Mouse (Mus musculus): ENCODE results near the gene Tns1.

Tns1 gene

DNA sequence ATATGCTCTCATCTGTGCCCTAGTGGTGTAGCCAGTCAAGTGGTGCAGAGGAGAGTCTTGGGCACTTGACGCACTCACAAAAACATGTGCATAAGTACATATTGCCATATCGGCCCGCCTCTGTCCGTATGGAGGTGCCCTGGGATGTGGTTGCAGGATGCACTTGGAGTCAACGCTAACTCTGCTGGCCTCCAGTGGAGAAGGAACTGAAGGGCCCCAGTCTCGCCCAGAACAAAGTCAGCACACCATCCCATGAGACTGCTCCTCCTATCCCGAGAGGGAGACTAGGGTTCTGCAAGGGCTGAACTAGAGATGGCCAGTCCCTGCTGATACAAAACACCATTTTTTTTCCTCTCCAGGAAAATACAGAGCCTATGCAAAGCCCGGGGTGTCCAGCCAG, 1.0 kb downstream of the Tns1 start:
- DNase-seq (ENCODE audit: low read depth, low spot score): no peak

DNA sequence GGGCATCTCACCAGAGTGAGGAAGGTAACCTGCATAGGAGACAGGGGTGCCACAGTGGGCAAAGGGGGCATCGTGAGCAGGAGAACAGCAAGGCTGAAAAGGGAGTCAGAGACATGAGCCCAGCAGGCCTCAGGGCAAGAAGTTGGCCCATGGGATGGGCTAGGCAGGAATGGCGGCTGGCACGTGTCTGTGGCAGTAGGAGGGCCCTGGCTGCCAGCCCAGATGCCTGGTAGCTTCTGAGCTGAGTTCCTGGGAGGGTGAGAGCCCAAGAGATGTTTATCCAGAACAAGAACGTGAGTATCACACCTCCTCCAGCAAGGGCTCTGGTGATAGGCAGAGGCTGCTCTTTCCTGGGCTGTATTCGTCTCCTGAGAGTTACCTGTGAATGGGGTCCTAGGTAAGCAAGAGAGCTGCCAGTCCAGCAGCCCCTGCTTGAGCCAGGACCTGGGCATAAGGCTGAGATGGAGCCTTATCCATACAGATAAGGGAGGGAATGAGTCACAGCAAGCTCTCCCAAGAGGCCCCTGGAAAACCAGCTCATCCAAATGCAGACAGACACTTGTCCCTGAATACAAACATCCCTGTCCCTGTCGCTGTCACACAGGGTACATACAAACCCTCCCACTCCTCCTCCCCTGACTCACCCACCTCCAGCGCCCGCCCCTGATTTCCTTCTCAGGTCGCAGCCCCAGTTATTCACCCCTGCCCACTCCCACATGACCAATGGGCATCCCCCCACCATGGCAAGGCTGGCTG, 2.2 kb downstream of the Tns1 start:
- DNase-seq (ENCODE audit: low read depth, low spot score): no peak

DNA sequence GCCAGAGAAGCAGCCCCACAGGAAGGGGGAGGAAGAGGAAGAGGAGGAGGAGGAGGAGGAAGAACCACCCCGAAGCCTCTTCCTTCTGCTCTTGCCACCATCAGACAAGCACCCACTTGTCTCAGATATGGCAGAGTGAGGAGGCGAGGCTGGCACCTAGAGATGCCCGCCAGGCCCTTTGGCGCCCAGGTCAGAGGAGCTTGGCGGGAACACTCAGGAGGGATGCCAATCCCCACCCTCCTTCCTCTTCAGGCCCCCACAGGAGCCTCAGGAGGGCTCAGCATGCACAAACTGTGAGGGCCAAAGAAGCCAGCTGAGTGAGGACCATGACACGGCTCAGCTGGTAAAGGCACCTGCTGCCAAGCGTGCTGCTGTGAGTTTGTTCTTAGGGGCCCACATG, 3.1 kb downstream of the Tns1 start:
- DNase-seq (ENCODE audit: low read depth, low spot score): no peak

DNA sequence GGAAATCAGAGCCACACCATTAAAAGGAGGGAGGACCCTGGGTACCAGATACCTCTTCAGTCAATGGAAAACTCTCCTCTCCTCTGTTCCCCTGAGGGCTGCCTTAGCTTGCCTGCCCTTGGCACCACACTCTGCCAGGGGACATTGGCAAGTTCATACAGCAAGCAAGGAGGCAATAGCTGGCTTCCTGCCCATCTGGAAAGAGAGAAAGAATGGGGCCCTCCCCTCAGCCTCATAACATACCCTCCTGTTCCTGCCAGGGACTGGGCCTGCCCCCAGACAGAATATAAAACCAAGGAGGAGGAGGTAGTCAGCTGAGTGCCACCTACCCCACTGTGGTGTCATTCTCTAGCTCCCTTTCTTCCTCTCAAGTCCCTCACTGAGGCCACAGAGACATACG, 5.1 kb downstream of the Tns1 start:
- no peak for DNase-seq (ENCODE audit: low read depth, low spot score)

DNA sequence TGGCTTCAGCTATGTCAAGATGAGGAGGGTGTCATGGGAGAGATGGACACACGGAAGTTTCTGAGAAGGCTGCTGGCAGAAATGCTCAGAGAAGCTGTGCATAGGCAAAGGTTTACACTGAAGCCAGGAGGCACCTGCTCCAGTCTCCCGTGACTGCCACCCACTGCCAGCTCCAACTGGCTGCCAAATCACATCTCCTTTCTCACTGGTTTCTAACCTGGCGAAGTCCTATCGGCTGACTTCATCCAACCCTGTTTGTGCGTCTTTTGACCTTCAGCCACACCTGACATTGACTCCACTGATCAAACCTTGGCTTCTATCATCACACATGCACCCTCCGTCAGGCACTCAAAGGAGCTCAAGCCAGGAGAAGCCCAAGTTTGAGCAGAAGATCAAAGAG, 6.4 kb downstream of the Tns1 start:
- DNase-seq (ENCODE audit: low read depth, low spot score): no peak

DNA sequence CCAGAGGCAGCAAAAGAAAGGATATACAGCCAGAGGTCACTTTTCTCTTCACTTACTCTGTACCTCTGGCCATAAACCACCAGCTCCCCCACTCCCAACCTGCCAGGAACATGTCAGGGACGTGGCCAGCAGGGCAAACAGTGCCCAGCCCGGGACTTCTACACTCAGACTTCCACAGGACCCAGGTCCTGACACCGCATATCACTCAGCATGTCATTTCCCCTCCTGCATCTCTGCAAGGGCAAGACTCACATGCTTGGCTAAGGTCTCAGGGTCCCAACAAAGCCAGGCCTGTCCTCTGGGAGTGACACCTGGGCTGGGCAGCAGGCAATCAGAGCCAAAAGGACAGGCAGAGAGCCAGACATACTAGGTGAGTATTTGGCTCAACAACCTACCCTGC, 11.2 kb downstream of the Tns1 start:
- DNase-seq (ENCODE audit: low read depth, low spot score): no peak

DNA sequence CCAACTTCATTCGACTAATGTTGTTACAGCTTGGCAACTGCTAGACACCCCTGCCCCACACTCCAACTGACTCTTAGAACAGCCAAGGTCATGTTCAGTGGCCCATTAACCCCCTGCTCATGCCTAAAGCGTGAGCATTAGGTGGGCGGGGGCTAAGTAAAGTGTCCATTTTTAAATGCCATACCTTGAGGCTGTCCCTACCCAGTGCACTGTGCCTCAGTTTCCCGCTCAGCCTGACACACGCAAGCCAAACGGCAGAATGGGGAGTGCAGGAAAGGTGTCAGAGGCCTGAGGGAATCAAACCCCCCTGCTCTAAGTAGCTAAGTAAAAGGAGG, 12.6 kb downstream of the Tns1 start:
- no peak for DNase-seq (ENCODE audit: low read depth, low spot score)

DNA sequence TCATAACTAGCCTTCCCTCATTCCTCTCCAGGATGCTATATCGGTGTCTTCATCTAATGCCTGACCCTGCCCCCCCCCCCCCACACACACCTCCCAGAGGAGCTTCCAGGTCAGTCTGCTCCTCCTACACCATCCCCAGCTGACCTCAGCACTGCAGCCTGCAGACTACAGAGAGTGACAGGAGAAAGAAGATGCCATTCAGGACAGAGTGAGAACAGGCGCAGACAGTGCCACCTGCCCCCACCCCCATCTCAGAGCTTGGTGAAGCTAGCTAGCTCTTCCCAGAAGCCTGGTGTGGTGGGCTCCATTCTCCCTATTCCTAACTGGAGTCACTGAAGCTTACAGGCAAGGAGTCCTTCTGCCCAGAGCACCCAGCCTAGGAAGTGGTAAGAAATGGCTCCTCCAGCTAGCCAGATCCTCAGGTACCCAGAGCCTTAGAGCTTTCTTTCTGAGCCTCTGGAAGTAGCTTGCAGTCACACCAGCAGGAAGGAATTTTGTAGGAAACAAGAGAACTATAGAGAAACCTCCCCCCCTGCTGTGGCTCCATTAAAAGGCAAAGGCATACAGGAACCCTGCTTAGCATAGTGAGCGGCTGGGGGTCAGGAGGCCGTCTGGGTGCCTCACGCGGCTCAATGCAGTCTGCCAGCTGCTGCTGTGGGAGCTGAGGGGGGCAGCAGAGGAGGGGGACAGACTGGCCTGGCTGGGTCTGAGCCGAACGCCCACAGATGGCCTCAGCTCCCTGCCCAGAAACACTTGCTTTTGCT, 13.1 kb downstream of the Tns1 start:
- DNase-seq (ENCODE audit: low read depth, low spot score): peak; percentile 85

DNA sequence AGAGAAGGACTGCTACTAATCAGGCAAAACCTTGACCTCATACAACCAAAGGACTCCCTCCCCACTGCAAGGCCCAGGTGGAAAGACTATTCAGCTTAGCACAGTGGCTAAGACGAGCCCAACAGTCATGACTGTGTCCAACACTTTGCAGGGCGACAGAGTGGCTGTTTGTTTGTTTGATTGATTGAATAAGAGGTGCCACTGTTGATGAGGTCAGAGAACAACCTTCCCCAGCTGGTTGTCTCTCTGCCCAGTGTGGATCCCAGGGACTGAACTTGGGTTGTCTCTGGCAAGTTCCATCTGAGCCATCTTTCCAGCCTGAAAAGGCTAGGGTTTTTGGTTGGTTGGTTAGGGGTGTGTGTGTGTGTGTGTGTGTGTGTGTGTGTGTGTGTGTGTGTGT, 14.6 kb downstream of the Tns1 start:
- no peak for DNase-seq (ENCODE audit: low read depth, low spot score)

DNA sequence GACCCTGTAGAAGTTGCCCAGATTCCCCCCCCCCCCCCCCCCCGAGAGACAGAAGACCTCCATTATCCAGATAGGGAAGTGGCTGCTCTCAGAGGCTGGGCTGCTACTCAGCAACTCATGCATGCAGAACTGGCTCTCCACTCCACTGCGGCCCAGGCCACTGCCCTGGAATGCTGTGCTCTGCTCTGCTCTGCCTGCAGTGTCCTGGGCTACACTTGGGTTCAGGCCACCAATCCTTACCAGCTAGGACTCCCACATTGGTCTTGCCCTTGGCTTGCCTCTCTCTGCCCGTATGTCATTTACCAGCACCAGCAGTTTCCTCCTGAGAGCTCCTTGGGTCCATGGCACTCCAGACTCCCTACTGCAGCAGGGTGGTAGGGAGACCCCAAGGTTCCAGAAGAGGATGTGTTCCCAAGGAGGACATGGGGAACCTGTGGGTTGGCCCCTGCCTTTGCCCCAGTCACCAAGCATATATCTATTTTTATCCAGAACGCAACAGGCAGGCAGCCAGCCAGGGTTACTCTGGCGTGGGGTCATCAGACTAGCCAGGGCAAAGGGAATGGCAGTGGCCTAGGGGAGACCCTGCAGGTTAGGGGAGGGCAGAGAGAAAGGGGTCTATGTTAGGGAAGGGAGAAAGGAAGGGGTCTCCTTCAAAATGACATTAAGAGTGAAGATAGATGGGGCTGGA, 16.2 kb downstream of the Tns1 start:
- DNase-seq (ENCODE audit: low read depth, low spot score): no peak

DNA sequence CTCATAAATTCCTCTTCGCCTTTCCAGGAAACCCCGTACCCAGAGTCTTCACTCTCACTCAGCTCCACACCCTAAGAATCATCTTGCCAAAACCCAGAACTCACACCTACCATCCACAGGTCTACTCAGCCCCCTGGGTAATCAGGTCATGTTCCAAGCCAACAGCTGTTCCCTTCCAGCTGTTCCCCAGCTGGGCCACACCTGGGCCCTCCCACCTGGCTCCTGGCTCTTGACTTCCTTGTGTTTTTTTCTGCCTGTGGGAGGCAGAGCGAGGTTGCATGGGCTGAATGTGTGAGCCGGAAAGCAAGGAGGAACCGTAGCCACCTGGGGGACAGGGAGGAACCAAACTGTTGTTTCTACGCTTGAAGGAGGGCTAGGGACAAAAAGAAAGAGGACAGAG, 18.0 kb downstream of the Tns1 start:
- no peak for DNase-seq (ENCODE audit: low read depth, low spot score)

DNA sequence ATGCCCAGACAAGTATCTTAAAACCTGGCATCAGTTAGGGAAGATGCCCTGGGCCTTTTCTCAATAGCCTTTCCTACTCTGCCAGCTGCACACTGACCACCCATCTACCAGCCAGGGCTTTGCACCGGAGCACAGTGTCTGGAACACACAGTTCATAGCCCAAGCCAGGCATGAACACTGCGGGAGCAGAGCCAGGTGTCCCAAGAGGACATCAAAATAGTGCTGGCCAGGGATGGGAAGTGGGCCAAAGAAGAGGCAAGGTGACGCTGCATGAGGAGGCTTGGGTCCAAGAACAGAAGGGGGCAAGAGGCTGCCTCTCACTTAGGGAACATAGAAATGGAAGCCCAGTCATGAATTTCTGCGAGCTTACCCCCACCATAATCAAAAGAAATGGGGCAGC, 18.6 kb downstream of the Tns1 start:
- DNase-seq (ENCODE audit: low read depth, low spot score): no peak

DNA sequence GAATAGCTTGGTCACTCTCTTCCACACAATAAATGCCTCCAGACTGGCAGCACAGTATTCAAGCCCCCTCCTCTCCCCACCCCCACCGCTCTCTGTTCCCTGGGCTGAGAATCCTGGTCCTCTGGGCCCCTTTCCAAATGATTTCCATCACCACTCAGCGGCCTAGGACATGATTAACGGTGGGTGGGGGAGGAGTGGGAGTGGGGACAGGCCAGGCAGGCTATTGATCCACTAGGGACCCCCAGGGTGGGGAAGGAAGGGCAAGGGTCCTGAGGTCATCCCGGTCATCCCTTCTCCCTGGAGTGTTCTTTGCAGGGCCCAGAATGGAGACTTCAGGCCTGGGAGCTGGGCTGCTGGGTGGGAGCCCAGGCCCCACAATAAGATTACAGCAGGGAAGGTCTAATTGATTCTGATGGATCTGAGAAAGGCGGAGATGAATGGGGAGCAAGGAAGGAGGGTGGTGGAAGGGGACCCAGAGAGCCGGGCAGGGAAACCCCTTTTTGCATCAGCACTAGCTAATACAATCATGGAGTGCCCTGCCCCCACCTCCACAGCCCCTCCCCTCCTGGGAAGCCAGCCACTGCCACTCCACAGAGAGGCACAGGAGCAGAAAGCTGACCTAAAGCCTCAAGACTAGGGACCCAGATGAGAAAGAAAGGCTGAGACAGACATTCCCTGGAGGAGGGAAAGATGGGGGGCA, 20.4 kb downstream of the Tns1 start:
- peak; percentile 74 for DNase-seq (ENCODE audit: low read depth, low spot score)

DNA sequence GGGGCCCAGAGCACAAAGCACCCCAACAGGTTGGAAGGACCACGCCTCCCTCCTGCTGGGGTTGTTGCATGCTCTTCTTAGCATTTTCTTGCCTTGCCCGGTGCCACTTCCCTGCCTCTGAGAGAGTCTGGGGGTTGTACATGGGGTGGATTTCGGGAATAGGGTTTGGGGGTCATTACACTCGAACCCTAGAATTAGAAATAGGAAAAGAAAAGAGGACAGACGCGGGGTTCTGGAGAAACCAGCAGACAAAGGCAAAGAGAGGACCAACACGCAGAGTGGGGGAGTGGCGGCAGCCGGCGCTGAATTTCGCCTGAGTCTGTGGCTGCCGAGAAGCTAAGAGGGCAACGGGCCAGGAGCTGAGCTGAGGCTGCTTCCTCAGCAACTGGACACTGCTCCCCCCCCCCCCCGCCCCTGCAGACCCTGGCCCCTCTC, 25.2 kb downstream of the Tns1 start:
- DNase-seq (ENCODE audit: low read depth, low spot score): no peak

DNA sequence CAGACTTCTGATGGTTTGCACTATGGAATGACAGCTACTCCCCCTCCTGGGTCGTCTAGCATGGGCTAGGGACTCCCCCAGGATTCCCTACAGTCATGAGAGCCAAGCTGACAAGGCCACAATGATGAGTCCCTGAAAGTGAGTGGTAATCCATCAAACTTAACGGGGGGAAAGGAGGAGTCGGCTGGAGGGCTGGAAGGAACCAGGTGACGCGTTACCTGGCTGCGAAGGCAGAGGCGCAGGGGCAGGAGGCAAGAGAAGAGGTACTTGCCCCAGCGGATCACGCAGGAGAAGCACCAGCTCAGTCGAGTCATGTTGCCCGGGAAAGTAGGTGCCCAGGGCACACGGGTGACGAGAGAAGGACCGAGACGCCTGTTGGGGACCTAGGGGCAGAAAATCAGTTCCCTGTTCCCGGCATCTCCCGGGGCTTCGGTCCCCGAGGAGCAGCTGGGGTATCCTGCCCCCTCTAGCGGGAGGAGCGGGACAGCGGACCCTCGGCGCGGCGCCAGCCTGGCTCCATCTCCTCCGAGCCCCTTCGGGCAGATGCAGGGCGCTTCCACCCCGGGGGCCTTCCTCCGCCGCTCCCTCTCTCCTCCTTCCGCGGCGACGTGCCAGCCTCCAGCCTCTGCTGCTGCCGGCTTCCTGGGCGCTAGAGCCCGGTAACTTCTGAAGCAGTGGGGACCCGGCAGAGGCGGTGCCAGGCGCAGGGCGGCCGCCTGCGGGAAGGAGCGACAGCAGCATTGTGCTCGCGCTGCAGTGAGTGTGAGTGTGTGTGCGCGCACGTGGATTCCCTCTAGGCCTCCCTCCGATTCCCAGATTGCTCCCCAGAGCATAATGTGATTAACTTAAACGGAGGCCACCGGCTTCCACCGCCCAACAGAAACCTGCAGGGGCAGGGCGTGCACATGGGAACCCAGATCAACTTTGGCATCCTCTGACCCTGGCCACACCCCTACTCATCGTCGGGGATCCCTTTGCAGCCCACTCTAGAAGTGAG, 25.9 kb downstream of the Tns1 start:
- peak; percentile 70 for DNase-seq (ENCODE audit: low read depth, low spot score)

DNA sequence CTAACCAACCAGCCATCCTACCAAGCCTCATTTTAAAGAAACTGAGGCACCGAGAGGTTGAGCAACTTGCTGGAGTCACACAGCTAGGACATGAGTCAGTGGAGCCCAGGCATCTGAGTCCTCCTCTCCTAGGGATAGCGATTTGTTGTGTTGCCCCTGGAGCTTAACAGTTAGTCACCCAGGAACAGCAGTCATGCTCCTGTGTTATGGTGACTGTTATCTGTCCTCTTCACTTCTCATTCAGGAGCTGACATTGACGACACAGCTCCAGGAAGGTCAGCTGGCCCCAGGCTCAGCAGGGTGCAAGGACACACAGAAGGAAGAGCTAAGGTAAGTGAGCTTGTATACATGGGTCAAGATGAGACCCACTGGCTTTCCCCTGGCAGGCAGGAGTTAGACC, 28.5 kb downstream of the Tns1 start:
- no peak for DNase-seq (ENCODE audit: low read depth, low spot score)

DNA sequence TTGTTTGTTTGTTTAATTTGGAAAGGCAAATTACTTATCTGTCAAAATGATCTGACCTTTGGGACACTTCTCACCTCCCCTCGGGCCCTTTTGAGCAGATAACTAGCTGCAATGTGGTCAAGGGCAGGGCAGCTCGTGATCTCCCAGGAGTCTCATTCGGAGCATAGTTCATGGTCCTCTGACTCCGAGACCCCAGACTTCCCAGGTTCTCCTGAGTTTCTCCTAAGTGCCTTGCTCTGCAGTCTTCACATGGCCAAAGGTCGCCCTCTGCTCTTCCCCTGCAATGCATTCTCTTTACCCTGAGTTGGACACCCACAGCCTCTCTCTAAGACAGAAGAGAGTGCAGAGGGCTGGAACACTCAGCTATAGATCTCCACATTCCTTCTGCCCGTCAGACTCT, 29.0 kb downstream of the Tns1 start:
- no peak for DNase-seq (ENCODE audit: low read depth, low spot score)

DNA sequence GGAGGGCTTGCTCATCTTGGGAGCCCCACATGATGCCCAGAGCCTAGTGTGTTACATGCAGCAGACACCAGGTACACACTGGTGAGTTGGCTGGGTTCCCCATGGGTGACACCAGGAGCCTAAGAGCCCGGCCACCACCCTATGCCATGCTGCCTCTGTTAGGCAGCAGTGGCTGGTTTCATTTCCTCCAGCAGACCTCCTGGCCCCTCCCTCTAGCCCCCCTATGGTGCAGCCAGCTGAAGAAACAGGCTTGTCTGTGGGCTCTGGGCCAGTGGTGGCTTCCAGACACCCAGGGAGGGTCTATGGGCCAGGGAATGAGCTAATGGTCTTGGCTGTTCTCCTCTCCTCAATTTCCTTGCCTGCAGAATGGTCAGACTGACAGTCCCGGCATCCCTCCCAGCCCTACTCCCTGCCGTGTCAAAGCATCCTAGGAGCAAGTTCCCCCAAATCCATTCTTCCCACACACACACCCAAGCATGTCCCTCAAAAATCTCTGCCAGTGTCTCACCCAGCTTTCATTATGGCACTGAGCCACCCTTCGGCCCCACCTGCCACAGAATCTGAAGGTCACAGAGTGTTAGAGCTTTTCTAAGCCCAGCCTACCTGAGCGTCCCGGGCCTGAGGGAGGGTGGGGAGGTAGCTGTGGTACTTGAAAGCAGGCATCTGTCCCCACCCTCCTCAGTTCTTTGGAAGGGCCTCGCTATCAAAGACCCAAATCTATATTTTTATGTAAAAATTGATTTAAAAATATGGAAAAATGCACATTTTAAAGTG, 29.6 kb downstream of the Tns1 start:
- peak; percentile 58 for DNase-seq (ENCODE audit: low read depth, low spot score)

DNA sequence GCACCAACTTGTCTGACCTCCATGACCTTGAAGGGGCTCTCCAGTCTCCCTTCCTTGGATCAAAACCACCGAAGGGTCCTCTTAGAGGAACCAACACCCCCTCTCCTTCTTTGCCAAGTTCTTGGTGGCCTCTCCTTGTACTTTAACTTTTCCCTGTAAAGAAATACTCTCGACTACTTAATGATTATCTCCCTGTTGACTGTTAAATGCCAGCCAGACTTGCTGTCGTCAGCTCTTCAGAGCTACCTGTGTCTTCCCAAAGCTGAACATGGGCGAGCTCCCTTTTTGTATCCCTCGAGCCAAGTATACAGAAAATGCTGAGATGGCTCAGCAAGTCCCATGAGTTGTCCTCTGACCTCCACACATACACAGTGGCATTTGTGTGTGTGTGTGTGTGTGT, 30.8 kb downstream of the Tns1 start:
- no peak for DNase-seq (ENCODE audit: low read depth, low spot score)

DNA sequence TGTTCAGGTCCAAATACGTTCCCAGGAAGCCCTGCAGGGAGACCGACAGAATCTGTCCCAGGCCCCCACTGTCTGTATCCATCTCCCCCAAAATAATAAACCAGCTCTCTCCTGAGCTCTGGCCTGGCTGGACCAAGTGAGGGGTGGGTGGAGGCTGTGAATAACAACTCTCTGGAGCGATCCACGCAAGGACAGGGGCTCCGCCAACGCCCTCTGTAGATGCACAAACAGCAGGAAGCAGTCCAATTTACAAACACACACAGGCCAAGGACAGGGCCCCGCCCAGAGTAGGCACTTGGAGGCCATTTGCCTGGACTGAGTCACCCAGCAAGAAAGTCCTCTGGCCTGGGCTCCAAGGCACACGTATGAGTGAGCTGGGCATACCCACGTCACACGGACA, 32.0 kb downstream of the Tns1 start:
- DNase-seq (ENCODE audit: low read depth, low spot score): no peak
